Mouse (Mus musculus) myocyte (in vitro differentiated cells): ENCODE results near the gene Ctns.
A peak's percentile ranks its signal among the peaks of the same experiment; 100 is the strongest.

Experiments
- CEBPB ChIP-seq: IDR thresholded peaks from 2 replicates; pipeline ENCODE4 v1.6.1; 2011; ENCODE audit warnings: mild to moderate bottlenecking, moderate library complexity; ENCODE audit not compliant: poor library complexity, insufficient read depth, severe bottlenecking
- E2F4 ChIP-seq: IDR thresholded peaks from one replicate; pipeline ENCODE4 v1.6.1; 2011; ENCODE audit warnings: mild to moderate bottlenecking, control low read depth, moderate library complexity; ENCODE audit not compliant: insufficient read depth
- MAX ChIP-seq: IDR thresholded peaks from one replicate; pipeline ENCODE4 v1.6.1; 2011; ENCODE audit warnings: low read depth, mild to moderate bottlenecking, control low read depth
- MYOD1 ChIP-seq, 3 experiments: IDR thresholded peaks; one replicate each; pipeline ENCODE4 v1.6.1; 2011; ENCODE audit warnings: control low read depth in 2 of 3, low read depth in 2 of 3, mild to moderate bottlenecking in 2 of 3, moderate library complexity in 1 of 3; ENCODE audit not compliant: insufficient read length in 2 of 3, control insufficient read depth in 1 of 3
- MYOG ChIP-seq, 3 experiments: IDR thresholded peaks; one replicate each; pipeline ENCODE4 v1.6.1; 2011; ENCODE audit warnings: control low read depth in 2 of 3, low read depth in 2 of 3, mild to moderate bottlenecking in 2 of 3; ENCODE audit not compliant: insufficient read length in 2 of 3, control insufficient read depth in 1 of 3, insufficient read depth in 1 of 3
- POLR2A ChIP-seq: IDR thresholded peaks from one replicate; pipeline ENCODE4 v1.6.1; 2011; ENCODE audit warnings: low read depth, mild to moderate bottlenecking, control low read depth, moderate library complexity; ENCODE audit not compliant: insufficient read length
- POLR2AphosphoS2 ChIP-seq: IDR thresholded peaks from one replicate; pipeline ENCODE4 v1.6.1; 2011; ENCODE audit warnings: low read depth, control low read depth; ENCODE audit not compliant: insufficient read length
- REST ChIP-seq: IDR thresholded peaks from one replicate; pipeline ENCODE4 v1.6.1; 2011; ENCODE audit warnings: mild to moderate bottlenecking, control low read depth, moderate library complexity; ENCODE audit not compliant: insufficient read depth, insufficient read length
- SRF ChIP-seq: IDR thresholded peaks from one replicate; pipeline ENCODE4 v1.6.1; 2011; ENCODE audit warnings: low read depth; ENCODE audit not compliant: control insufficient read depth, insufficient read length
- TCF12 ChIP-seq: IDR thresholded peaks from one replicate; pipeline ENCODE4 v1.6.1; 2011; ENCODE audit warnings: mild to moderate bottlenecking, control low read depth; ENCODE audit not compliant: poor library complexity, insufficient read depth, severe bottlenecking
- USF1 ChIP-seq: IDR thresholded peaks from one replicate; pipeline ENCODE4 v1.6.1; 2011; ENCODE audit warnings: low read depth, mild to moderate bottlenecking, control low read depth, moderate library complexity

DNA sequence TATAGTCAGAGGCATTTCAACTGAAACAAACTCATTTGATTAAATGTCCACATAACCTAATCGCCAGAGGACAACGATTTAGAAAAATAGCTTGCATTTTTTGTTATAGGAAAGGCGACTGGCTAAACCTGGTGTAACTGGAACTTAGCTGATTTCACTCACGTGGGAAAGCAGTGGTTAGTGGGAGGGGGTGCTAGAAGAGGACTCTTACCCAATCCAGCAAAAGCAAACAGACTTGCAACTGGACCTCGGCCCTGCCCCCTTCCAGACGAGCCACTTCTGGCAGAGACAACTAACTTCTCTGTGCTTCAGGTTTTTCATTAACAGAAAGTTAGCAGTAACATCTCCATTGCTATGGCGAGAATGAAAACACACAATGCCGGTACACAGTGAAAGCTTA lies 23.2 kb downstream of the Ctns start:
- TF ChIP-seq MYOG (IDR thresholded peaks at IDR 0.05; ENCODE audit: control insufficient read depth in 1 of 3, insufficient read depth in 1 of 3, insufficient read length in 2 of 3, low read depth in 2 of 3) (no peak), MAX (no peak), POLR2A (no peak), E2F4 (no peak), TCF12 (no peak), POLR2AphosphoS2 (no peak), REST (no peak), USF1 (no peak), MYOD1 (IDR thresholded peaks at IDR 0.05; ENCODE audit: control insufficient read depth in 1 of 3, insufficient read length in 2 of 3, low read depth in 2 of 3) (no peak), CEBPB (0 out of 2 replicates have a peak, but pooled peaks have one; percentile 1), SRF (no peak)
